Mouse (Mus musculus) megakaryocyte-erythroid progenitor cell, adult 5-6 weeks (primary cell): Measurements from ENCODE around the gene Lhx8. TPM values are rescaled to one million over a fixed set of nuclear protein-coding genes. Genes with fewer than 3 reads are reported as not detected.

Experiments used
- ATAC-seq: replicated peaks from 2 replicates; pipeline ENCODE4 v1.8.0; 2016; ENCODE audit warnings: mild to moderate bottlenecking, inconsistent platforms; ENCODE audit not compliant: severe bottlenecking, poor library complexity, low FRiP score, low TSS enrichment
- total RNA-seq, 2 experiments: library from RNA; stranded (forward) in 1 of 2; stranded (reverse) in 1 of 2; fragments of 200-1000, 215-1000 nt in 1 of 2; fragments of >200 nt in 1 of 2; fragmentation: Nextera tagmentation in 1 of 2; gene quantifications; 2 replicates each; pipeline ENCODE4 v1.2.3; 2014 to 2017

Lhx8 gene
- total RNA-seq (2014; fragmentation: Nextera tagmentation) (not detected in 2 replicates), total RNA-seq (2017) (not detected in 2 replicates)

DNA sequence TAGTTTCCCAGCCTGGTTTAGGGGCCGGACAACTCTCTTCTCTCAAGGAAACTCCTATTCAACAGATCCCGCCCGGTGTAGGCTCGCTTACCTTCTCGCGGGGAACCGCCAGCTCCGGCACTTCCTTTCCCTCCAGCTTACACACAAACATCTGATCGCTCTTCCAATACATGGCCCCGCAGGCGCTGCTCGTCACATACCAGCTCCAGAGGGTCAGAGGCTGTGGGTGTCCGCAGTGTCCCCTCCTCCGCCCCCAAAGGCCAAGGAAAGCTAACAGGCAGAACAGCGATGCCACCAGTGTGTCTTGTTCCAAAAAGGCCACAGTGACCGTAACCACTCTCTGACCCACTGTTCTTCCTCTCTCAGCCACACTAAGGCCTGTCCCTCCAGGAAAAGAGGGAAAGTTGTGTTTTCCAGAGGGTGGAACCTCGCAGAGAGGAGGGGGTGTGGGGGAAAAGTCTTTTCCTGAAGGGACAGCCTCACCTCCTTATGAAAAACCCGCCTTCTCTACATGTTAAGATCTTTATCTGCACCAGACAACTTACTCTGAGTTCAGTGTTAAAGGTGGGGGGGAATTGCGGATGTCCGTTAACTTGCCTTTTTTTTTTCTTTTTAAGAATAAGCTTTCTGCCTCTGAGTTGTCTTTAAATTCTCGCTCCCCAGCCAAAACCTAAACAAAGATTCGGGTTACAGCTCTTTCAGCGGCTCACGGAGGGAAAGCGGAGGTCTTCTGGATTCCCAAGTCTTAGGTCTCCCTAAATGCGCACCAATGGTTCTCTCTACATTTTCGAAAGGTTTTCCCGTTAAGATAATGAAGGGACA, at the start of gene Lhx8:
Gene Lhx8 (minus strand): TSS at position 479 of the 822 bp plus-strand sequence.
- ATAC-seq = peak; percentile 13; the same call in 1 of the 2 replicates

DNA sequence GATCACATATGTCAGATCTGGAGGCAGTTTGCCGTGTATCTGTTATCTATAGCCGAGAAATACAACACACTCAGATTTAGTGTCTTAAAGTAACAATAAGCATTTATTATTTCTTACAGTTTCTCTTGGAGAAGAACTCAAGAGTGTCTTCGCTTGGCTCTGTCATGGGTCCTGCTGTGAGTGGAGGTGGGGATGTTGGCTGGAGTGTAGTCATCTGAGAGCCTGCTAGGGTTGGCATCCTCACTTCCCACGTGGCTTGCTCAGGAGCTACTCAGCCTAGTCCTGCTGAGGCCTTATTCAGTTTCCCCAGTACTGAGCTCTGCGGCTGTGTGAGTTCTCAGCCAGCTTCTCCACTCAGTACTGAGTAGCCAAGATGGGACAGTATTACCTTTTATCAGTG, 43.1 kb upstream of the Lhx8 start:
- ATAC-seq = no peak

DNA sequence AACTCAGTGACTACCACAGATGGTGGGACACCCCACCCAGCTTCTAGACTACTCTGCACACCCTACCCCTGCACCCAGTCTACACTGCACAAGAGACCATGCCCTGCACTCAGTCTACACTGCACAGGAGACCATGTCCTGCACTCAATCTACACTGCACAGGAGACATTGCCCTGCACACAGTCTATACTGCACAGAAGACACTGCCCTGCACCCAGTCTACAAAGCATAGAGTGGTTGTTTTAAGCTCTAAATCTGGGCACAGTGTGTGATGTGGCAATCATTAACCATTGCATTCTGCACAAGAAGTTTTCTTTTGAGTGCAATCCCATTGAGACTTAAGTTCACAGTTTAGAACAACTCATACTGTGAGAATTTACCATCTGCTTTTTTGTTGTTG, 42.2 kb upstream of the Lhx8 start:
- ATAC-seq = no peak

DNA sequence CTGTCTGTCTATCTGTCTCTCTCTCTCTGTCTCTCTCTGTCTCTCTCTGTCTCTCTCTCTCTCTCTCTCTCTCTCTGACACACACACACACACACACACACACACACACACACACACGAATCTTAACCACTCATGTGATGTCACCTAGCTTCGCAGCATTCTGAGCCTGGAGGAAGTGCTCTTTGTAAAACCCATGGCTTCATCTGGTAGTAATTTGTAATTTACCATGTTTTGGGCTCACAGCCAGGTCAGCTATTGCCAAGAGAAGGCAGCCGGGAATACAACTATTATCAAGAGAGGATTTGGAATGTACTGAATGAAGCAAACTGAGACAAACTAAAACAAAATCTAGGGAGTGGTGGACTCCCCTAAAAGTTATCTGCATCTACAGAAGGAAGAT, 36.9 kb upstream of the Lhx8 start:
- ATAC-seq = no peak

DNA sequence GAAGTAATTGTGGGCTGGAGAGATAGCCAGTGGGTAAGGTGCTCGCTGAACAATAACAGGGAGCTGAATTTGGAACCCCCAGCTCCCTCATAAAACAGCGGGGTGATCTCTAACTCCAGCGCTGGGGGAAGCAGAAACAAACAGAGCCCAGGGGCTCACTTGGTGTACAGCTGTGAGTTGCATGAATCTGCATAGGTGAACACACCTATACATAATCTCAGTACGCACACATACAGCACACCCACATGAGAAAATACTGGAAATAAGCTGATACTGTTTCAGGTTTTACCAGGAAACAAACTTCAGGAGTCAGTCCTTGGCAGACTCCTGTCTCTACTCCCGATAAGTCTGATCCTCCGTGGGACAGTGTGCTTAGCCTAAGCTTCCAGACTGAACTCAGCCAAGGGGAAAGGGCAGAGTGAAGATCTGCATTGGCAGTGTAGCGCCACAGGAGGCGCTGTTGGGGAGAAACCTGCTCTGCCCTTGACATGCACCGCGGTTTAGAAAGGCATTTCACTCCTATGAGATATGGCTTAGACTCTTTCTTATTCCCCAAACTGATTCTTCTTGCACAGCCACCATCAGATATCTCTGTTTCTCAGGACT, 34.2 kb upstream of the Lhx8 start:
- ATAC-seq = no peak

DNA sequence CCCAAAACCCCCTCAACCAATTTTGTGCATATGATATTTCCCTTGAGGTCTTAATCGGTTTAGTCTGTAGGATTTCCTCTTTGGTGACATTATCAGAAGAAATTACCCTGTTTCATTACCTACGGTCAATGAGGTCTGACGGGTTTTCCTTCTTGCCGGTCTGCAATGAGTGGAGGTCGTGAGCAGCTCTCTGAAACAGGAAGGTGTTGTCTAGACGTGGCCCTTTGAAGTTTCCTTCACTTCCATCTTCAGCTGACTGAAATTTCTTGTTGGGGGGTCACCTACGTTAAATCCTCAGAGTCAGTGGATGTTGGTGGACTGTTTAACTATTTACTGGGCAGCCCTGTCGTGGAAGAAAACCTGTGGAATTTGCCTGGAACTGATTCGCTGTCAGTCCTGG, 33.0 kb upstream of the Lhx8 start:
- no peak for ATAC-seq

DNA sequence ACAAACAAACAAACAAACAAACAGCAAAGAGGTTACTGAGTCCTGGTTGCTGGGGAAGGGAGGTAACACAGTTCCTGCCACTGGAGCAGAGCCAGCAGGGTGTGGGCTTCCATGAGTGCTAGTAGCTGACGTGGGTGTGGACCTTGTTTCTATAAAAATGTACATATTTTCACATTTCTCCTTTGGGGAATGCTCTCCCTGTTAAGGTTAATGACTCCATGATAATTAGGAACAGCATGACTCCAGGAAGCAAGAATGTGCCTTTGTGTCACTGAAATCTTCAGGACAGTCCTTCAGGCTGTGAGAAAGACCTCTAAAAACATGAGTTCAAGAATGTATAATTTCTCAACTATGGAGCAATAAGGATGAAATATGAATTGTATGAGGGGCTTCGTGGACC, 28.8 kb upstream of the Lhx8 start:
- ATAC-seq = no peak

DNA sequence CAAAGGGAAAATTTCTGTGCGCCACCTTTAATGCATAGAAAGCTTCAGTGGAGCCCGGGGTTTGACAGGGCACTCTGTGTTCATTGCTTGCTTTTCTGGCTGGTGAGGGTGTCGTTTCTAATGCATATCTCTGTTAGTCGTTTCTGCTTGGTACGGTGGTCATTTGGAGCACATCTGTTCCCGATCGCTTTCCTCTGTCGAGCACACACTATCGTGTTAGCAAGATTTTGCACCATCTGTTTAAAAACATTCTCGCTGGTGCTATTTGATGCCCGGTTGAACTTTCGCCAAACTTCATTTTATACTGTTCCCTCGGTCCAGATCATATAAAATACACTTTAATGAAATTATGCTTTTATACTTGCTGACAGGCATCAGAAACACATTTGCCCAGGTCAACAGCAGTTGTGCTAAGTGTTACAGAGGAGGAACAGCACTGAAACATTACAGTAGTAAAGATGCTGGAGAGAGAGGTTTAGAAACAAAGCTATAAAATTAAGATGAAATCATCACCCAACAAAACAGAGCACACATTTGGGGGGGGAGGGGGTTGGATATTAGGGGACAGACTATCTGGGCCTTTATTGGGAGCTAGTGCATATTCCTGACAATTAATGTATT, 9.9 kb upstream of the Lhx8 start:
- ATAC-seq = no peak

DNA sequence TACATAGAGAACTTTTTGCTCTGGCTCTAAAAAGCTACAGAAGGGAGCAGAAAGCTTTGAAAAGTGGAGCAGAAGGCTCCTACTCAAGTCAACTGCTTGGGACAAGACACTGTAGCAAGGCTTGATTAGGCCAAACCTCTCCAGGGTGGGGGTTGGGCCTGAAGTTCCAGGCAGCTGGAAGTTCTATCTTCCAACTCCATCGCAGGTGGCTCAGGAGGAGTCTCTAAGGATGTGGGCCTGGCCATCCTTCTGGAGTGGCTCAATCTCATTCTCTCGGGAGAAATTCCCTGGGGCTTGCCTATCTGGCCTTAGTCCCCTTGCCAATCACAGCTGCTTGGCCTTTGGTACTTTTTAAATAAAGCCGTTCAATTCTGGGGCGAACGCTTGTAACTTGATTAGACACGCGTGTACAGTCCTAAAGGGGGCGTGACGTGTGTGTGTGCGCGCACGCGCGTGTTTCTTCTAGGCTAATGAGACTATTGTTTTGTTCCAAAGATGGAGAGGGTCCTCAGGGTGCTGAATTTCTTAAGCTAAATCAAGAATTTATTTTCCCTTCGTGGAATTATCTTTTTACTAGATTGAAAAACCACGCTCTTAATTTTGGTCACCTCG, 9.3 kb upstream of the Lhx8 start:
- no peak for ATAC-seq

DNA sequence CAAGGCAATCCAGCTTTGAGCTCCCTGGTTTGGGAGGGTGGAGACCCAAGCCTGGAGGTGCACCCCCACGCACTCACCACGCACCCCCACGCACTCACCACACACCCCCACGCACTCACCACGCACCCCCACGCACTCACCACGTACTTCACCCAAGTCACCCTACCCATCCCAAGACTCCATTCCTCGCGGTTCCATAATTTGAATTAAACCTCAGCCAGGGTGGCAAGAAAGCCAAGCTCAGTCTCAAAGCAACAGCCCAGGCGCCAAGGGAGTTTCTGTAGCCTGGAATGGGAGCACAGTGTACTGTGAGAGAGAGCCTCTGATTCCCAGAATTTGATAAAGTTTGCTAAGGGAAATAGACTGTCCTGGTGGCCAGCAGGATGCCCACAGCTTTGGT, 4.3 kb upstream of the Lhx8 start:
- no peak for ATAC-seq

DNA sequence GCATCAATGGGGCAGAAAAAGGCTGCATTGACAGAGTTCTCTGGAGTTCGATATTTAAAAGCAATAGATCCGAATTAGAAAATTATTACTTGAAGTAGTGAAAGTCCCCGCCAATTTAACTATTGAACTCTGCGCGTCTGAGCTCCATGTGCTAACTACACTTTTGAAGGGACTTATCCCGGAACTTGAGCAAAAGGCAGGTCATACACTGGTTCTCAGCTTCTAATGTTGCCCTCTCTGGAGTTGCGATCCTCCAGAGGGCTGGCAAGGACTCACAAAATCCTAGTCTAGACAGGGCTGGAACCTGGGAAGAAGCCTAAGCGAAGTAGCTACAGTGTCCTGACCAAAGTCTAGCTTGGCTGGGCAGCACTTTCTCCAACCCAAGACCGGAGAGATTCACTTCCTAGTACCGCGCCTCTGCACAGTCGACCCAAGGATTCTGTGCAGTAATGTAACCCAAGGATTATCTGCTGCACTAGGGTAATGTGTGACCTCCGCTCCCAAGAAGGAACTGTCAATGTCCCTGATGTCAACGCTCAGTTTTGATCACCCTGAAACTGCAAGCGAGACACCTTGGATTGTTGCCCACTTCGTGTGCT, 3.0 kb upstream of the Lhx8 start:
- ATAC-seq = no peak

DNA sequence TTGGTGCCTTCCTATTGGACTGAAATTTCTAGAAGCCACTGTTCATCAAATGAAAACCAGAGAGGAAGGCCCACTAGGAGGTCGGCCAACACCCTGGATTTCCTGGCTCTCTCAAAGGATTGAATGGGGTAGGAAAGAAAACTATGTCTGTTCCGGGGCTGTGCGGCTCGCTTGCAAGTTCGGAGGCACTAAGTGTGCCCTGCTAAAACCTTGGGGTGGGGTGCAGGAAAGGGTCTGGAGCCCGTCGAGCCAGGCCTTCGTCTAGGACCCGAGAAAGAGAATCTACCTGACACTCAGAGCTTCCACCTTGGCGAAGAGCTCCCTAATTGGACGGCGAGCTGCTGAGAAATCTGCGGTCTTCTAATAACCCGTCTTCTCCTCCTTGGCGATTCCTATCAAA, 2.5 kb upstream of the Lhx8 start:
- ATAC-seq = no peak

DNA sequence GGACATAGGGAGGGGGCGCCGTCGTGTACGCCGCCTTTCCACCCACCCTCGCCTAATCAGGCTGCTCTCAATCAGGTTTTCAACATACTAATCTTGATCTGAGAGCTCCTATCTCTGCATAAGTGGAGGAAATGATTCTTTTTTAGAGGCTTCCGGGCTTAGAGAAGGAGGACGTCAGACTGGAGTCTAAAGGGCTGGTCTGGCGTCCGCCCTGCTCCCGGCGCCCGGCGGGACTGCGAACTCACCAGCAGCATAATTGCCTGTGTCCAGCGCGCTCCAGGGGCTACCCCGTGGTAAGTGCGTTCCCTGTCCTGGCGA, 1.7 kb upstream of the Lhx8 start:
- ATAC-seq = no peak

DNA sequence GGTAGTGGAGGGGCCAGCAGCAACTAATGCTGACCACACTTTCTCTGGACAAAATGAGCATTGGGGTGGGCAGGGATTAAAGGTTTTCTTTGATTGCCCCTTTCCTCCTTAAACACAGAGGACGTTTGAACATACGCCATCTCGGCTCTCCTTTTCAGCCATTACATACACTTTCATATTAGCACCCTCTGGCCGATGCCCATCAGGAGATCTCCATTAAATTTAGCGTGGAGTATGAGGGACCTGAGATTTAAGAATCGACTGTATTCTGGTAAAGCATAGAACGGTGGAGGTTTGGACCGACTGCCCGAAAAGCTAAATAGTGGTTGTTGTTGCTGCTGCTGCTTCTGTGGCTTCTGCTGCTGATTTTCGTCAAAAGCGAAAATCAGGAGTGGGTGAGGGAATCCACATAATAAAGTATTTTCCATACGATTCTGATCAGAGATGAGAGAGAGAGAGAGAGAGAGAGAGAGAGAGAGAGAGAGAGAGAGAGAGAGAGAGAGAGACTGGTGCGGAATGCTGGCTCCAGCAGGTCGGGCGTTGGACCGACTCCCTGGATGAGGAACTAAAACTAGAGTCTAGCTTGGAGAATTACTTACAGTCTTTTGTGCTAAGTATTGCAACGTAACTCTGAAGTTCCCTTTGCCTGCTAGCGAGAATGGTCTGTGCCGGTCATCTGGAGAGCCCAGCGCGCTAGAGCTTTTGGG, 1.2 kb upstream of the Lhx8 start:
- ATAC-seq = no peak

DNA sequence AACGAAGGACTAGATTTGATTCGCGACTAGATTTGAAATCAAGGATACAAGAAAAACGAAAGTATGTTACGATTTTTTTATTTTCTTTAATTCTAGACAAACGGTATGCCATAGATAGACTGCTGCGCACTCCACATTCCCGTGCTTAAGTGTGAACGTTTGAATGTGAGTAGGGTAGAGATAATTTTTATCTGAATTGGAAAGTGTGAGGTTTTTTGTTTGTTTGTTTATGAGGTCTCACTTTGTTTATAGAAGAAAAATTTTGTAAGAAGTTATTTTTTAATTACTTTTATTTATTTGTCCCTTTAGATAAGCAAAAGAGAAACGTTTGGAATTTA, 513 bp upstream of the Lhx8 start:
- no peak for ATAC-seq

DNA sequence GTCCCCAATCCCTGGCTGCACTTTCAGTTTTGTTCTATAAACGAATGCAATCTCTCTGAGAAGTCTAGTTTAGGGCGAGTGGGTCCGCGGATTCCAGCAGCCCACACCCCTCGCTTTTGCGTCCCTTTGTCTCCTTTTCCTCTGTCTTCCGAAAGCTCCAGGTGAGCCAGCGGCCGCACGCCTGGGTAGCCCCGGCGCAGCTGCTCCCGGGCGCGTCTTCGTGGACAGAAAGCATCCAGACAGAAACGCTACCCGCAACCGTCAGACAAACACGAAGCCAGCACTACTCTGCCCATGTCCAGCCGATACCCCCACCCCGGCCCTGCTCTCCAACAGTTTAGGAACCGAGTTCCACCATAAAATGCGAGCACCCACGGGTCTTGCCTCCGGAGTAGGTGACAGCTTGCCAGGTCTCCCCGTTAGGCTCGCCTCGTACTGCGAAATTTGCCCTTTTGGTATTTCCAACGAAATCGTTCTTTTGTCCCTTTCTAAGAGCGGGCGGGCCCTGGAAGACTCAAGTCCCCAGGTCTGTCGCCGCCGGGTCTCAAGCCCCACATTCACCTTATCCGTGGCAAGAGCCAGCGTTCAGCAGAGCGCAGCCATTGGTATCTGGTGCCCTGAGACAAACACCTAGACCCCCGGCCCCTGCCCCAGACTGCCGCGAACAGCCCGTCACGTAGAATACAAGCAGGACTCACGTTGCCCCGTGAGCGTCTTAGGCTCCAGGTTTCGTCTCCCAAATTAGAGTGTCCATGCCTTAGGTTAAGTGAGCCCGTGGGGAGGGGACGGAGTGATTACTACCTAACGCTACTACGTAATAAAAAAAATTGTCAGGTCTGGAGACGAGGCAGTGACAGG, 907 bp downstream of the Lhx8 start:
- ATAC-seq = peak; percentile 18; the same call in 1 of the 2 replicates

DNA sequence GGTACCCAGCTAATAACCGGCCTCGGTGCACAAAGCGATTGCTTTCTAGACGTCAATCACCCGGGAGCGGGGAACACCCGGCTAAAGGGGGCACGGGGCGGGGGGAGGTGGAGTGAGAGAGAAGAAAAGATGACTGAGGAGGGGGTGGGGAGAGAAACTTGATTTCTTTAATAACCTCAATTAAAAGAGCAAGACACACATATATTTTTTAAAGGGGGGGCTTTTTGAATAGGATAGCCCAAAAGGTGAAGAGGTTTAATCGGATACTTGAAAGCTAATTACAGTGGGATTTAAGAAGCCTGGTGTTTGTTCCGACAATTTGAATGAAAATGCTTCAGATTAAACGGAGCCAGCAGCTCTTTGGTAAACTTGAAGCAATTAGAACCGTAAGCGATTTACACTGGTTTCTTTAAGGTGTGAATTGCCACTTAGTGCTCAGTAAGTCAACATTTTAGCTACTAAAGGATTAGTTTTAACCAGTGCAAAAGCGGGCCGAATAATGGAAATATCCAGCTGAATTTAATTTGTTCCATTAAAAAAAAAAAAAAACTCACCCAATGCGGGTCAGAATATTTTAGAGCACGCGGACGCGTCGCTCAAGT, 1.6 kb downstream of the Lhx8 start:
- ATAC-seq = no peak
